Mouse (Mus musculus): ENCODE measurements around the gene Uqcc2.

Gene Uqcc2

GRCm38 (mm10) chr17:27133551-27134141, at the start of gene Uqcc2:
Gene Uqcc2 (minus strand): TSS chr17:27133916.
- DNase-seq (ENCODE audit: low read depth, low spot score) = peak; percentile 99

GRCm38 (mm10) chr17:27182401-27182800, 48.7 kb upstream of the Uqcc2 start:
- no peak for DNase-seq (ENCODE audit: low read depth, low spot score)

- DNase-seq (ENCODE audit: low read depth, low spot score) = no peak
Measured at GRCm38 (mm10) chr17:27181666-27182065, 48.0 kb upstream of the Uqcc2 start.

GRCm38 (mm10) chr17:27179681-27180280, 46.1 kb upstream of the Uqcc2 start:
- DNase-seq (ENCODE audit: low read depth, low spot score) = peak; percentile 44

GRCm38 (mm10) chr17:27178427-27179177, 44.9 kb upstream of the Uqcc2 start:
- no peak for DNase-seq (ENCODE audit: low read depth, low spot score)

- DNase-seq (ENCODE audit: low read depth, low spot score) = peak; percentile 94
Measured at GRCm38 (mm10) chr17:27178019-27178418, 44.3 kb upstream of the Uqcc2 start.

GRCm38 (mm10) chr17:27176754-27177153, 43.0 kb upstream of the Uqcc2 start:
- no peak for DNase-seq (ENCODE audit: low read depth, low spot score)

- DNase-seq (ENCODE audit: low read depth, low spot score) = no peak
Measured at GRCm38 (mm10) chr17:27176287-27176686, 42.6 kb upstream of the Uqcc2 start.

- no peak for DNase-seq (ENCODE audit: low read depth, low spot score)
Measured at GRCm38 (mm10) chr17:27175196-27175874, 41.6 kb upstream of the Uqcc2 start.

- DNase-seq (ENCODE audit: low read depth, low spot score) = peak; percentile 57
Measured at GRCm38 (mm10) chr17:27173715-27174114, 40.0 kb upstream of the Uqcc2 start.

- no peak for DNase-seq (ENCODE audit: low read depth, low spot score)
Measured at GRCm38 (mm10) chr17:27172459-27172858, 38.7 kb upstream of the Uqcc2 start.

- DNase-seq (ENCODE audit: low read depth, low spot score) = no peak
Measured at GRCm38 (mm10) chr17:27171121-27171520, 37.4 kb upstream of the Uqcc2 start.

- DNase-seq (ENCODE audit: low read depth, low spot score) = no peak
Measured at GRCm38 (mm10) chr17:27169952-27170695, 36.4 kb upstream of the Uqcc2 start.

- no peak for DNase-seq (ENCODE audit: low read depth, low spot score)
Measured at GRCm38 (mm10) chr17:27168569-27168968, 34.9 kb upstream of the Uqcc2 start.

GRCm38 (mm10) chr17:27167545-27167944, 33.8 kb upstream of the Uqcc2 start, which contains the start of gene Ip6k3:
Gene Ip6k3 (minus strand): TSS chr17:27167795.
- no peak for DNase-seq (ENCODE audit: low read depth, low spot score)

GRCm38 (mm10) chr17:27166901-27167300, 33.2 kb upstream of the Uqcc2 start:
- DNase-seq (ENCODE audit: low read depth, low spot score) = no peak

GRCm38 (mm10) chr17:27165054-27165773, 31.5 kb upstream of the Uqcc2 start:
- DNase-seq (ENCODE audit: low read depth, low spot score) = peak; percentile 43

GRCm38 (mm10) chr17:27160905-27161304, 27.2 kb upstream of the Uqcc2 start:
- DNase-seq (ENCODE audit: low read depth, low spot score) = no peak

- no peak for DNase-seq (ENCODE audit: low read depth, low spot score)
Measured at GRCm38 (mm10) chr17:27159169-27159568, 25.5 kb upstream of the Uqcc2 start.

- no peak for DNase-seq (ENCODE audit: low read depth, low spot score)
Measured at GRCm38 (mm10) chr17:27158439-27158838, 24.7 kb upstream of the Uqcc2 start.

- no peak for DNase-seq (ENCODE audit: low read depth, low spot score)
Measured at GRCm38 (mm10) chr17:27155752-27156151, 22.0 kb upstream of the Uqcc2 start.

Data from A20 (cell line).